Mouse (Mus musculus): ENCODE measurements around the gene Olfr329-ps. TPM values are rescaled to one million over a fixed set of nuclear protein-coding genes. Genes with fewer than 3 reads are reported as not detected.
"Not testable (repeated sequence)": the region's sequence is repeated elsewhere in the genome, so short reads cannot be mapped to it uniquely, and the experiment has no call there.

Gene Olfr329-ps
- polyA plus RNA-seq (2015; fragmentation: Nextera tagmentation; extraction: Ambion mirVana), result not detected in 2 replicates

DNA sequence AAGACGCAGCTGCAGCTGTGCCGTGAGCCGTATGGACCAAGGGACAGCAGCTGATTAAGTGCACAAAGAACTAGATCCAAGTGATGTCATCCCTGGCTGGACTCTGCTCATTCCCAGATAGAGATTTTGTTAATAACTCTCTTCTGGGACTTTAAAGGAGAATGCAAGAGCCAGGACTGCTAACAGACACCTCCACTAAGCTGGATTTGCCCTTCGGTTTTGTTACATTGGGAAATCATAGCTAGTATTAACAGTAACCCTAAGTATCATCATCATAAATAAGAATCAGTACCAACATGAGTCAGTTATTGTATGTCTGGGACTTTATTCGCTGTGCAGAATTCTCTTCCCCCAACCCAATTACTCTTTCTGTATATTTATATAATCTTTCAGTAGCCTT, at the start of gene Olfr329-ps:
Gene Olfr329-ps (minus strand): TSS at position 101 of the 400 bp plus-strand sequence.
- Histone ChIP-seq H3K36me3 (ENCODE audit: control insufficient read depth, insufficient read depth) (no peaks in the 10 kb centered on the region), H3K4me1 (ENCODE audit: control insufficient read depth, low read depth, low read length) (no peaks in the 10 kb centered on the region), H3K4me2 (ENCODE audit: low read depth, low read length) (no peak within 1 kb of the TSS), H3K4me3 (ENCODE audit: low read depth, low read length) (no peak within 1 kb of the TSS), H3K9me3 (replicated peaks; ENCODE audit: control insufficient read depth, low read length) (no peaks in the 10 kb centered on the region), H3K27ac (ENCODE audit: low read length) (no peak within 1 kb of the TSS), H3K9ac (ENCODE audit: low read depth, low read length) (no peak within 1 kb of the TSS), H3K27me3 (ENCODE audit: control insufficient read depth, insufficient read depth, low read depth, low read length) (no peaks in the 10 kb centered on the region)
- 64% methylated on average over 5 of the region's 5 CpGs for WGBS (ENCODE audit: insufficient replicate concordance)
- no peak for ATAC-seq (ENCODE audit: low read depth)

DNA sequence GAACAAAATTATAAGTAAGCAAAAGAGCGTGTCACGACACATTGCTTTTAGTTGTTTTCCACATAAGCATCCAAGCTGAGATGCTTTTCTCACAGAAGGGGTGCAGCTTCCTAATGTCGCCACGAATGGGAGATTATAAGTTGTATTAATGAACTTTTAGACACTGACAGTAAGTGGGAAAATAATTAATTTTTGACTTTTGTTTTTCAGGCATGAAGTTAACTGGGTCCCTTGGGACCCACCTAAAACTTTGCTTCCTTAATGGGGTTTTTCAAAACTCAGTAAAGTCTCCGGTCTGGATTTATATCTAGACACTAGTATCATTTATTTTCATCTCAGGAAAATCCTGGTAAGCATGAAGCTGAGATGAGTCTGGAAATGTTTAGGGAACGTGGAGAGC, 48.6 kb upstream of the Olfr329-ps start, which contains the start of gene Olfr324:
Gene Olfr324 (plus strand): TSS at position 301 of the 400 bp plus-strand sequence.
- Histone ChIP-seq H3K4me2 (ENCODE audit: low read depth, low read length) (no peak within 1 kb of the TSS), H3K9me3 (replicated peaks; ENCODE audit: control insufficient read depth, low read length) (no peaks in the 10 kb centered on the region), H3K36me3 (ENCODE audit: control insufficient read depth, insufficient read depth) (no peaks in the 10 kb centered on the region), H3K27me3 (ENCODE audit: control insufficient read depth, insufficient read depth, low read depth, low read length) (no peaks in the 10 kb centered on the region), H3K4me3 (ENCODE audit: low read depth, low read length) (no peak within 1 kb of the TSS), H3K4me1 (ENCODE audit: control insufficient read depth, low read depth, low read length) (no peaks in the 10 kb centered on the region), H3K9ac (ENCODE audit: low read depth, low read length) (no peak within 1 kb of the TSS), H3K27ac (ENCODE audit: low read length) (no peak within 1 kb of the TSS)
- no peak for ATAC-seq (ENCODE audit: low read depth)
- WGBS (ENCODE audit: insufficient replicate concordance), result 56% methylated on average over 6 of the region's 6 CpGs

DNA sequence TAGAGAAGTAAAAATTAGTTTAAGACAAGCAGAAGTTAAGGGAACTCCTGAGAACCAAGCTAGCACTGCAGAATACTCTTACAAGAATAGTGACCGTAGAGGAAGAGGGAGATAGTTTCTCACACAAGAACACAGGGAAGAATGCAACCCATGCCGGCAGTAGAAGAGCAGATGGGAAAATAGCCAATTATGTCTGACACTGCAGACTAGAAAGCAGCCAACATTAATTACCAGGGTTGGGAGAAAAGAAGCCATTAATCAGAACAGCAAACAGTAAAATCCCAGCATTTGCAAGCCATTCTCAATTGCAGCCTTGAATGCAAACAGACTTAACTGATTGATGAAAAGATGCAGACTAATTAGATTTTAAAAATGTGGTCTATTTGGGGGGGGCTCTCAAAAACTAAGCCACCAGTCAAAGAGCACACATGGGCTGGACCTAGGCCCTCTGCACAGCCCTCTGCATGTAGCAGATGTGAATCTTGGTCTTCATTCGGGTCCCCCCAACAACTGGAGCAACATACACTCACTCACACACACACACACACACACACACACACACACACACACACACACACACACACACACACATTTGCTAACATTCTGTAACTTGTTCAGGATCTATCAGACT, 42.5 kb upstream of the Olfr329-ps start:
- H3K4me2 ChIP-seq (ENCODE audit: low read depth, low read length), result no peak overlapping the region
- no peaks in the 10 kb centered on the region for H3K27me3 ChIP-seq (ENCODE audit: control insufficient read depth, insufficient read depth, low read depth, low read length)

DNA sequence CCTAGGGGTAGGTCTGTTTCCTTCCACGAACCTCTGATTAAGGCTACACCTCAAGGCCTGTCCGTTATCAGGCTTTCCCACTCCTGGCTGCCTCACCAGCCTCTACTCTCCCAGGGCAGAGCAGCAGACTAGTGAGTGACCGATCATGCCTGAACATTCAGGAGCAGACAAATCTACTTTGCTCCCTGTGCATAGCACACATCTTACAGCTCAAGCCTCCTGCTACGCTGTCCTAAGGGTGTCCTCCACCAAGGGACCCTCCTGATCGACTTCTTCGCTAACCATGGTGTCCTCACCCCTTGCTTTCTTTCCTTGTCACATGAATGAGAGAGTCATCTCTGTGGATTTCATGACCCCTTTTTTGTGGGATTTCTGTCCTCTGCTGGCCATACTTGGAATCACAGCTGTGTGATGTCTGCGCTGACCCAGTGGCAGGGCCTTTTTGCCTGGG, 41.7 kb upstream of the Olfr329-ps start:
- peaks cover 19% of the 10 kb centered on the region for H3K4me1 ChIP-seq (ENCODE audit: control insufficient read depth, low read depth, low read length)
- no peaks in the 10 kb centered on the region for H3K36me3 ChIP-seq (ENCODE audit: control insufficient read depth, insufficient read depth)
- peak overlapping the region; percentile 59 for H3K4me2 ChIP-seq (ENCODE audit: low read depth, low read length)
- peak overlapping the region; percentile 33 for H3K4me3 ChIP-seq (ENCODE audit: low read depth, low read length)
- H3K27me3 ChIP-seq (ENCODE audit: control insufficient read depth, insufficient read depth, low read depth, low read length), result no peaks in the 10 kb centered on the region
- peak overlapping the region; percentile 92 for H3K27ac ChIP-seq (ENCODE audit: low read length)
- peak overlapping the region; percentile 47 for H3K9ac ChIP-seq (ENCODE audit: low read depth, low read length)
- 21% methylated on average over 7 of the region's 7 CpGs for WGBS (ENCODE audit: insufficient replicate concordance)
- no peaks in the 10 kb centered on the region for H3K9me3 ChIP-seq (replicated peaks; ENCODE audit: control insufficient read depth, low read length)
- ATAC-seq (ENCODE audit: low read depth), result peak; percentile 100

More for the DNA sequence above, 42.5 kb upstream of the Olfr329-ps start:
- H3K27ac ChIP-seq (ENCODE audit: low read length), result no peak overlapping the region; the same call in 1 of the 2 replicates
- H3K4me3 ChIP-seq (ENCODE audit: low read depth, low read length), result no peak overlapping the region
- WGBS (ENCODE audit: insufficient replicate concordance), result 49% methylated on average over 3 of the region's 3 CpGs
- no peaks in the 10 kb centered on the region for H3K9me3 ChIP-seq (replicated peaks; ENCODE audit: control insufficient read depth, low read length)
- H3K9ac ChIP-seq (ENCODE audit: low read depth, low read length), result no peak overlapping the region
- ATAC-seq (ENCODE audit: low read depth), result no peak
- no peaks in the 10 kb centered on the region for H3K36me3 ChIP-seq (ENCODE audit: control insufficient read depth, insufficient read depth)
- H3K4me1 ChIP-seq (ENCODE audit: control insufficient read depth, low read depth, low read length), result peaks cover 19% of the 10 kb centered on the region

DNA sequence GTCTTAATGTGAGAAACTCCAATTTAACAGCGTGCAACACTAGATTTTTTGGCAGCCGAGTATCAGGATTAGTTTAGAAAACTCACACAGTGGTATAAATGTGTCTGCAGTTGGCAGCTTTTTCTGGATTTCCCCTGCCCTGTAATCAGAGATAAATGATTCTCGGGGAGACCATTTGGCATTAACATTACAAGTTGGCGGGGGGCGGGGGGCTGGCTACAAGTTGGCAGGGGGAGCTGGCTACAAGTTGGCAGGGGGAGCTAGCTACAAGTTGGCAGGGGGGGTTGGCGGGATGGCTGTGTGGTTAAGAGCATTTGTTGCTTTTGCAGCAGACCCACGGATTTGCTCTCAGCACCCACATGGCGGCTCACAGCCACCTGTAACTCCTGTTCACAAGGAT, 32.4 kb upstream of the Olfr329-ps start:
- H3K4me3 ChIP-seq (ENCODE audit: low read depth, low read length), result no peak overlapping the region
- H3K4me1 ChIP-seq (ENCODE audit: control insufficient read depth, low read depth, low read length), result no peaks in the 10 kb centered on the region
- H3K9me3 ChIP-seq (replicated peaks; ENCODE audit: control insufficient read depth, low read length), result no peaks in the 10 kb centered on the region
- WGBS (ENCODE audit: insufficient replicate concordance), result 55% methylated on average over 8 of the region's 8 CpGs
- H3K4me2 ChIP-seq (ENCODE audit: low read depth, low read length), result no peak overlapping the region
- H3K36me3 ChIP-seq (ENCODE audit: control insufficient read depth, insufficient read depth), result no peaks in the 10 kb centered on the region
- no peaks in the 10 kb centered on the region for H3K27me3 ChIP-seq (ENCODE audit: control insufficient read depth, insufficient read depth, low read depth, low read length)
- H3K27ac ChIP-seq (ENCODE audit: low read length), result no peak overlapping the region
- ATAC-seq (ENCODE audit: low read depth), result no peak
- no peak overlapping the region for H3K9ac ChIP-seq (ENCODE audit: low read depth, low read length)

DNA sequence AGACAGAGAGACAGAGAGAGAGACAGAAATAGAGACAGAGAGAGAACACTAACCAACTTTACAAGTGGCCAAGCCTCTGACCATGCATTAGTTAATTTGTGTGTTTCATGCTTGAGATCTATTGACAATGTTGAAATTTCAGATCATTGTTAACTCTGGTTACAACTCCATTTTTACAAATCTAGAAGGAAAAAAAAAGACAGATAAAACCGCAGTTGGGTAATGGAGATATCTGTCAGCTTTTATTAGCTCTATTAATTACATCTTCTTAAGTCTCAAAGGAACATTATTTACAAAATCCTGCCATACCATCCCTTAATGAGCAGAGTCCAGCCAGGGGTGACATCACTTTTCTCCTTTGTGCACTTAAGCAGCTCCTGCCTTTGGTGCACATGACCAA, 31.2 kb upstream of the Olfr329-ps start, which contains the start of gene Olfr325:
Gene Olfr325 (plus strand): TSS at position 301 of the 400 bp plus-strand sequence.
- Histone ChIP-seq H3K4me1 (ENCODE audit: control insufficient read depth, low read depth, low read length) (no peaks in the 10 kb centered on the region), H3K4me3 (ENCODE audit: low read depth, low read length) (no peak within 1 kb of the TSS), H3K9me3 (replicated peaks; ENCODE audit: control insufficient read depth, low read length) (no peaks in the 10 kb centered on the region), H3K4me2 (ENCODE audit: low read depth, low read length) (no peak within 1 kb of the TSS), H3K9ac (ENCODE audit: low read depth, low read length) (no peak within 1 kb of the TSS), H3K36me3 (ENCODE audit: control insufficient read depth, insufficient read depth) (no peaks in the 10 kb centered on the region), H3K27ac (ENCODE audit: low read length) (no peak within 1 kb of the TSS), H3K27me3 (ENCODE audit: control insufficient read depth, insufficient read depth, low read depth, low read length) (no peaks in the 10 kb centered on the region)
- ATAC-seq (ENCODE audit: low read depth), result no peak
- 62% methylated on average over 1 of the region's 1 CpGs for WGBS (ENCODE audit: insufficient replicate concordance)

DNA sequence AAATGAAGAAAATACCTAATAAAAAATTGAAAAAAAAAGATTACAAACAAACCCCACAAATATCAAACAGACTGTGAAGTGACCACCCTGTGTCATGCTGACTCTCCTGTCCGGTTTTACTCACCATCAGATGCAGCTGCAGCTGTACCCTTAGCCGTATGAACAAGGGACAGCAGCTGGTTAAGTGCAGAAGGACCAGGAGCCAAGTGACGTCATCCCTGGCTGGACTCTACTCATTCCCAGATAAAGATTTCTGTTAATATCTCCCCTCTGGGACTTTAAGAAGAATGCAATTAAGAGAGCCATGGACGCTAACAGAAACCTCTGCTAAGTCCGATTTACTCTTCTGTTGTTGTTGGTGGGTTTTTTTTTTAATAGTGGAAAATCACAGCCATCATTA, 24.2 kb upstream of the Olfr329-ps start, which contains the start of gene Olfr224:
Gene Olfr224 (minus strand): TSS at position 149 of the 400 bp plus-strand sequence.
- no peak within 1 kb of the TSS for H3K27ac ChIP-seq (ENCODE audit: low read length)
- no peaks in the 10 kb centered on the region for H3K27me3 ChIP-seq (ENCODE audit: control insufficient read depth, insufficient read depth, low read depth, low read length)
- H3K4me3 ChIP-seq (ENCODE audit: low read depth, low read length), result no peak within 1 kb of the TSS
- H3K4me1 ChIP-seq (ENCODE audit: control insufficient read depth, low read depth, low read length), result no peaks in the 10 kb centered on the region
- 51% methylated on average over 5 of the region's 5 CpGs for WGBS (ENCODE audit: insufficient replicate concordance)
- H3K9me3 ChIP-seq (replicated peaks; ENCODE audit: control insufficient read depth, low read length), result no peaks in the 10 kb centered on the region
- ATAC-seq (ENCODE audit: low read depth), result no peak
- no peak within 1 kb of the TSS for H3K9ac ChIP-seq (ENCODE audit: low read depth, low read length)
- no peaks in the 10 kb centered on the region for H3K36me3 ChIP-seq (ENCODE audit: control insufficient read depth, insufficient read depth)
- no peak within 1 kb of the TSS for H3K4me2 ChIP-seq (ENCODE audit: low read depth, low read length)

DNA sequence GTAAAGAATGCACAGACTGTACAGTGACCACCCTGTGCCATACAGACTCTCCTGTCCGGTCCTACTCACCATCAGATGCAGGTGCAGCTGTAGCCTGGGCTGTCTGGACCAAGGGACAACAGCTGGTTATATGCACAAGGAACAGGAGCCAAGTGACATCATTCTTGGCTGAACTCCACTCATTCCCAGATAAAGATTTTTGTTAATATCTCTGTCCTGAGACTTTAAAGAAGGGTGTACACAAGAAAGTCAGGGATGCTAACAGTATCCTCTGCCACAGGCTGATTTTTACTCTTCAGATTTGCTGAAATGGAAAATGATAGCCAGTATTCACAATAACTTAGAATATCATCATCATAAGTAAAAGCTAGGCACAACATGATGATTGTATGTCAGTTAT, 9.3 kb upstream of the Olfr329-ps start, which contains the start of gene Olfr328:
Gene Olfr328 (minus strand): TSS at position 101 of the 400 bp plus-strand sequence.
- Histone ChIP-seq H3K4me1 (ENCODE audit: control insufficient read depth, low read depth, low read length) (no peaks in the 10 kb centered on the region), H3K36me3 (ENCODE audit: control insufficient read depth, insufficient read depth) (no peaks in the 10 kb centered on the region), H3K27ac (ENCODE audit: low read length) (no peak within 1 kb of the TSS), H3K4me2 (ENCODE audit: low read depth, low read length) (no peak within 1 kb of the TSS), H3K9me3 (replicated peaks; ENCODE audit: control insufficient read depth, low read length) (no peaks in the 10 kb centered on the region), H3K4me3 (ENCODE audit: low read depth, low read length) (no peak within 1 kb of the TSS), H3K27me3 (ENCODE audit: control insufficient read depth, insufficient read depth, low read depth, low read length) (no peaks in the 10 kb centered on the region), H3K9ac (ENCODE audit: low read depth, low read length) (no peak within 1 kb of the TSS)
- no peak for ATAC-seq (ENCODE audit: low read depth)
- 47% methylated on average over 1 of the region's 1 CpGs for WGBS (ENCODE audit: insufficient replicate concordance)

DNA sequence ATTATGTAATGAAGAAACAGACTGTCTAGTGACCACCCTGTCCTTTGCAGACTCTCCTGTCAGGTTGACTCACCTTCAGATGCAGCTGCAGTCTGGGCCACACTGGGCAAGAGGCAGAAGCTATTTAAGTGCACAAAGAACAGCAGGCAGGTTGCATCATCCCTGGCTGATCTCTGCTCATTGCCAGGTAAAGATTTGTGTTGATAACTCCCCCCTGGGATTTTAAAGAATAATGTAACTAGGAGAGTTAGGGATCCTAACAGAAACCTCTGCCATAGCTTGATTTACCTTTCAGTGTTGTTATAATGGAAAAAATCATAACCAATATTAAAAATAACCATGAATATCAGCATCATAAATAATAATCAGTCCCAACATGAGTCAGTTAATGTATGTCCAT, 11.5 kb downstream of the Olfr329-ps start, which contains the start of gene Olfr330:
Gene Olfr330 (minus strand): TSS at position 101 of the 400 bp plus-strand sequence.
- H3K27me3 ChIP-seq (ENCODE audit: control insufficient read depth, insufficient read depth, low read depth, low read length); ATAC-seq (ENCODE audit: low read depth); H3K4me2 ChIP-seq (ENCODE audit: low read depth, low read length); H3K4me3 ChIP-seq (ENCODE audit: low read depth, low read length); H3K27ac ChIP-seq (ENCODE audit: low read length); H3K9me3 ChIP-seq (replicated peaks; ENCODE audit: control insufficient read depth, low read length); H3K4me1 ChIP-seq (ENCODE audit: control insufficient read depth, low read depth, low read length); H3K36me3 ChIP-seq (ENCODE audit: control insufficient read depth, insufficient read depth); H3K9ac ChIP-seq (ENCODE audit: low read depth, low read length): not testable (repeated sequence)
